Mouse (Mus musculus) MEL (cell line): ENCODE measurements around the gene Maml3.

Source experiments
- CTCF ChIP-seq, 3 experiments: IDR thresholded peaks in 2 of 3; conservative IDR thresholded peaks in 1 of 3; 2 replicates each; pipeline ENCODE4 v1.5.1; 2011 to 2012; ENCODE audit warnings: low read length in 3 of 3, low read depth in 2 of 3, mild to moderate bottlenecking in 2 of 3, improper control_type of control experiment in 1 of 3, inconsistent platforms in 1 of 3, mixed read lengths in 1 of 3, moderate library complexity in 1 of 3; ENCODE audit not compliant: control insufficient read depth in 1 of 3, insufficient read depth in 1 of 3, poor library complexity in 1 of 3, severe bottlenecking in 1 of 3
- EP300 ChIP-seq, 2 experiments: IDR thresholded peaks; 2 replicates each; pipeline ENCODE4 v1.6.1; 2011; ENCODE audit warnings: improper control_type of control experiment in 2 of 2, low read length in 2 of 2, low read depth in 1 of 2, mild to moderate bottlenecking in 1 of 2
- GABPA ChIP-seq: IDR thresholded peaks from 2 replicates; pipeline ENCODE4 v1.6.1; 2012; ENCODE audit warnings: low read depth, mild to moderate bottlenecking, inconsistent platforms, low read length, improper control_type of control experiment, moderate library complexity
- MAZ ChIP-seq: IDR thresholded peaks from 2 replicates; pipeline ENCODE4 v1.6.1; 2012; ENCODE audit warnings: low read depth, mild to moderate bottlenecking, inconsistent platforms, low read length, improper control_type of control experiment
- MEF2A ChIP-seq: IDR thresholded peaks from 2 replicates; pipeline ENCODE4 v1.6.1; 2014; ENCODE audit warnings: low read depth, mild to moderate bottlenecking, inconsistent platforms, low read length, improper control_type of control experiment; ENCODE audit not compliant: poor library complexity, insufficient replicate concordance, severe bottlenecking; ENCODE audit errors: extremely low read depth
- NRF1 ChIP-seq: IDR thresholded peaks from 2 replicates; pipeline ENCODE4 v1.6.1; 2014; ENCODE audit warnings: low read depth, mild to moderate bottlenecking, inconsistent platforms, low read length, improper control_type of control experiment, moderate library complexity; ENCODE audit not compliant: poor library complexity, insufficient read depth, severe bottlenecking
- POLR2A ChIP-seq, 2 experiments: IDR thresholded peaks; 2 replicates each; pipeline ENCODE4 v1.6.1; 2011 to 2012; ENCODE audit warnings: low read length in 2 of 2, mild to moderate bottlenecking in 2 of 2, control low read depth in 1 of 2, improper control_type of control experiment in 1 of 2, low read depth in 1 of 2, moderate library complexity in 1 of 2; ENCODE audit not compliant: control insufficient read depth in 1 of 2, insufficient read depth in 1 of 2, poor library complexity in 1 of 2
- RAD21 ChIP-seq: IDR thresholded peaks from 2 replicates; pipeline ENCODE4 v1.6.1; 2011; ENCODE audit warnings: mild to moderate bottlenecking, low read depth, low read length, improper control_type of control experiment
- TAL1 ChIP-seq: IDR thresholded peaks from 2 replicates; pipeline ENCODE4 v1.6.1; 2012; ENCODE audit warnings: mild to moderate bottlenecking, inconsistent platforms, low read length, moderate library complexity, mixed read lengths
- TBP ChIP-seq: IDR thresholded peaks from 2 replicates; pipeline ENCODE4 v1.8.0; 2011; ENCODE audit warnings: low read depth, low read length, improper control_type of control experiment
- TCF12 ChIP-seq: IDR thresholded peaks from 2 replicates; pipeline ENCODE4 v1.6.1; 2014; ENCODE audit warnings: low read depth, mild to moderate bottlenecking, inconsistent platforms, low read length, improper control_type of control experiment, moderate library complexity
- UBTF ChIP-seq: IDR thresholded peaks from 2 replicates; pipeline ENCODE4 v1.6.1; 2012; ENCODE audit warnings: low read depth, mild to moderate bottlenecking, inconsistent platforms, low read length, improper control_type of control experiment, moderate library complexity, borderline replicate concordance; ENCODE audit not compliant: insufficient read depth
- ZC3H11A ChIP-seq: IDR thresholded peaks from 2 replicates; pipeline ENCODE4 v1.6.1; 2012; ENCODE audit warnings: low read depth, mild to moderate bottlenecking, inconsistent platforms, low read length, improper control_type of control experiment

- TF ChIP-seq CTCF (IDR thresholded peaks at IDR 0.05 in 2 of 3, conservative IDR thresholded peaks at IDR 0.05 in 1 of 3; ENCODE audit: control insufficient read depth in 1 of 3, insufficient read depth in 1 of 3, low read depth in 2 of 3, low read length in 3 of 3, poor library complexity in 1 of 3, severe bottlenecking in 1 of 3), result no peak
- TF ChIP-seq TBP, result no peak
- no peak for TF ChIP-seq MEF2A
- TF ChIP-seq RAD21, result no peak
- TF ChIP-seq MAZ, result no peak
- 0 out of 4 replicates have a peak, but pooled peaks of 1 of the 2 experiments have one; percentile 5 for TF ChIP-seq EP300 (IDR thresholded peaks at IDR 0.05; ENCODE audit: low read depth in 1 of 2, low read length in 2 of 2)
- TF ChIP-seq TCF12, result no peak; the same call in 1 of the 2 replicates
- no peak for TF ChIP-seq GABPA
- TF ChIP-seq NRF1, result no peak
- TF ChIP-seq POLR2A (IDR thresholded peaks at IDR 0.05; ENCODE audit: control insufficient read depth in 1 of 2, insufficient read depth in 1 of 2, low read depth in 1 of 2, low read length in 2 of 2, poor library complexity in 1 of 2), result peak in 1 of 2 experiments; percentile 64; a peak in 2 of 4 replicates
- no peak for TF ChIP-seq TAL1
- no peak for TF ChIP-seq ZC3H11A
- TF ChIP-seq UBTF, result no peak
Observed at GRCm38 (mm10) chr3:52101401-52101976, 3.4 kb downstream of the Maml3 start.
